Mouse (Mus musculus) testis, postnatal 14 days (tissue): ENCODE results near the gene Traf3ip3.

ENCODE experiments used
- DNase-seq: peaks from one replicate; pipeline ENCODE4 v3.0.0; 2021; ENCODE audit warnings: low spot score

Traf3ip3 gene

DNA sequence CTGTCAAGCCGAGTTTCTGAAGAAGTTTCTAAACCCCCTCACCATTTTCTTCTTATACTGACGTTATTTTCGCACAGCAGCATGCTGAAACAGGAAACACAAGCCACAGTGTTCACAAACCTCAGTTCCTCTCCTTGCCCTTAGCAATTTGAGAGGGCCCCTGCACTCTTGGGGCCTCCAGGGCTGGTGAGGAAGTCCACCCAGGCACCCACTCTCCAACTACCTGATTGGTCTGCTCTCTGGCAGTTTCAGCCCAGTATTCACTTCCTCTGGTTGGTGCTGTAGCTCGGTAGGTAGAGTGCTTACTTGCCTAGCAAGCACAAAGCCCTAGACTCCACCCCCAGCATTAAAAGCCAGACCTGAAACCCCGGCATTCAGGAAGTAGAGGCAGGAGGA, at the start of gene Traf3ip3:
Gene Traf3ip3 (minus strand): TSS at position 321 of the 396 bp plus-strand sequence.
- DNase-seq = no peak

DNA sequence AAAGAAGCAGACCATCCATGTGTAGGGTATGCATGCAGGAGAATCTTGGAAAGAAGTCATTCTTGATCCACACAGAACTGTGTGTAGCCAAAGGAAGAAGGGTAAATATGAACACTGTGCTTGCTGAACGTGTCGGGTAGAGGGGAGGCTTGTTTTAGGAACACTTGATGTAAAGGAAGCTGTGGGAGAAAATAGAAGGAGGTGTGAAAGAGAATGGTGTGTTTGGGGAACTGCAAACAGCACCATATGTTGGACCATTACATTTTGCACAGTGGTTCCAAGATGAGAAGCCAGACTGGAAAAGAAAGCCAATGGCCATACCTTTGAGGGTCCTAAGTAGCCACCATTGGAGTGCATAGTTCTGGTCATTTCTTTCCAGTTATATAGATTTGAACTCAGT, 48.5 kb upstream of the Traf3ip3 start:
- DNase-seq = no peak

GRCm38 (mm10) chr1:193244235-193244634, 42.7 kb upstream of the Traf3ip3 start:
- DNase-seq = no peak

DNA sequence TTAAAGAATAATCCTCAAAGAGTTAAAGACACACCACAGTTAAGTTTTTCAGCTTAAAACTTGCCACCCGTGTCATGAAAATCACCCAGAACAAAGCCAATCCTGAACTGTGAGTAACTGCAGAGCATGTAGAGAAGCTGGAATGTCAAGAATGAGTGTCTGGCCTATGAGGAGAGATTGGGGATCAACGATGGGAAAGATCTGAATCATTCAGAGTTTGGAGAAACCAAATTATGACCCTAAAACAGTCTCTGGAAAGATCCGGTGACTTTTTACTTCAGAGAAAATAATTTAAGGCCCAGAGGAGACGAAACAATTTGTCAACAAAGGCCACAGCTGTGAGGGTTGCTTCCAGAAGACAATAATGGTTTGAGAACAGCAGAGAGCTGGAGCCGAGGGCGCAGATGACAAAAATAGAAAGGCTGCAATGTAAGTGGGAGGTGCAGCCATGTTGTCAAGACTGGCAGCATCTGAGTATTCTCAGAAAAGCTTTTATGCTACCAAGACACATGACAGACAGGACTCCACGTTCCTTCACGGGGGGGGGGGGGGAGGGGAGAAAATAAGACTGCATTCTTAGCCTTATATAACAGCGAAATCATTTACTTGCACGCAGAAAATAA, 42.2 kb upstream of the Traf3ip3 start:
- no peak for DNase-seq

- DNase-seq = no peak
Measured at GRCm38 (mm10) chr1:193242863-193243262, 41.4 kb upstream of the Traf3ip3 start.

- peak; percentile 35 for DNase-seq
Measured at GRCm38 (mm10) chr1:193242238-193242637, 40.7 kb upstream of the Traf3ip3 start.

DNA sequence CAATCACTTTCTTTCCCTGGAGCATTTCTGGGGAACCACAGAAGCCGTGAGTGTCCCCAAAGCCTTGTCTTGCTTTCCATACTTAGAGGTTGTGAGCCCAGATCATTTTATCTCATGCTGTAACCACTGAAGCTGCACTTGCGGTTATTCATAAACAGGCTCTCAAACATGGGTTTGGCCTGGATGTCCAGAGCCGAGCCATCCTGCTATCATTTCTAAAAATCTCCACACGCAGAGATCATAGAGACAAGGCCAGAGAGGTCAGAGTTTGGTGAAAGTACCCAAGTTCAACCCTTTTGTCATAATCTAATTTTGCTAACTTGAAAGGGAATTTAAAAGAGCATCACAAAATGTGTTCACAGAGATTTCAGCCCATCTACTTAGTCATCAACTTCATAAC, 39.9 kb upstream of the Traf3ip3 start:
- DNase-seq = no peak

DNA sequence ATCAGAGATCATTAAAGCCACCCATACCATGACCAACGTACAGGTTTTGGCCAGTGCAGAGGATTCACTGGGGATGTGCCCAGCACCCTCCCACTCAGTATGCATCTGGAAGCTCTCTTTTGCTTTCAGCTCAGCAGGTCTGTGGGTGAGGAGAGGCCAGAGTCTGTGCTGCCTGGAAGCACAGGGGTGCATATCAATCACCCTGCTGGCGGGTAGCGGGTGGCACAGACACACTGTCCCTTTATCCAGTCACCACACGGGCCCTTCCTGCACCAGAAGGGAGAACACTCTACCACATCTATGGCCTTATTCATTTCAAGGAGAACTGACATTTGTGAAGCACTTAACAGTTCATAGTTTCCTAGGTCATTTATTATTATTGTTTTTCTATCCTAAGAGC, 36.9 kb upstream of the Traf3ip3 start:
- DNase-seq = no peak

- no peak for DNase-seq
Measured at GRCm38 (mm10) chr1:193234930-193235329, 33.4 kb upstream of the Traf3ip3 start.

- no peak for DNase-seq
Measured at GRCm38 (mm10) chr1:193234130-193234645, 32.7 kb upstream of the Traf3ip3 start.

GRCm38 (mm10) chr1:193232732-193233131, 31.2 kb upstream of the Traf3ip3 start:
- DNase-seq = no peak

DNA sequence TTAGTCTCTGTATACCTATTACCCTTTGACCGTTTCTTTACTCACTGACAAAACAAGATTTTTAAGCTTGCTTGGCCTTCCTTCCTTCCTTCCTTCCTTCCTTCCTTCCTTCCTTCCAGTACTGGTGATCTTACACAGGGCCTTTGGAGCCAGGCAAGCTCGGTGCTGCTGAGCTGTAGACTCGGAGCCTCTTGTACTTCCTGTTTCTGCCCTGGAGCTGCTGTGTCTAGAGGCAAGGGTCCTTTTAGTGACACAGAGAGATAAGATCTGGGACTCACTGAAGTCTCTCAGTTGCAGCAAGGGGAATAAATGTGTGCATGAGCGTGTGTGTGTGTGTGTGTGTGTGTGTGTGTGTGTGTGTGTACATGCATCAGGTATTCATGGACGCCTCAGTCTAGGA, 29.4 kb upstream of the Traf3ip3 start:
- no peak for DNase-seq

DNA sequence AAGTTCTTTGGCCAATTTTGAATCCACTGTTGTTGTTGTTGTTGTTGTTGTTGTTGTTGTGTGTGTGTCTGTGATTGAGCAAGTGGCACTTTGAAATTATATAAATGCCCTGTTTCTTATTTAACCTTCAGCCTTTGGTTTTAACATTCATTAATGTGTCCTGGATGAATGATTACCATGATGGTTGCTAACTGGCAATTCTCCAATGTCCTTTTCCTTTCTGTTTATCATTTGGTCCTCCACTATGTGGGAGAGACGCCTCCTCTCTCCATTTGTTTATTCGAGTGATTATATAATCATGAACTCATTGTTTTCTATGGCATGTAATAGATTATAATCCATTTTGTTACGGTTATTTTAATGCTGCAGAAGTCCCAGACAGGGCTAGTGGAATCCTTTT, 29.0 kb upstream of the Traf3ip3 start:
- no peak for DNase-seq

DNA sequence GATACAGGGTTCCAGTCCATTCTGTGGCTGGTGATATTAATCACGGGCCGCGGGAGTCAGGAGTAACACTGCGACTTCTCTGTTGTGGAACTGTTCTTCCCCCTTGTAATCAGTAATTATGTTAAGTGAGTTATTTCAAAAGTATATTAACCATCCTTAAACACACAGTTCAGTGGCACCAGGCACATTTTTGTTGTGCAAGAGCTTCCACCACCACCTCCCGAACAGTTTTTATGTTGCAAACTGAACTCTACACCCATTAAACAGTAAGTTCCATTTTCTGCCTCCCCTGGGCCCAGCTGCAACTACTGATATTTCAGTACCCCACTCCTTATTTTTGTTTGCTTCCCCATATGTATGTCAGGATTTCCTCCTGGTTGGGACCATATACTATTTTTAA, 28.1 kb upstream of the Traf3ip3 start:
- no peak for DNase-seq

- no peak for DNase-seq
Measured at GRCm38 (mm10) chr1:193227537-193227936, 26.0 kb upstream of the Traf3ip3 start.

GRCm38 (mm10) chr1:193226724-193227522, 25.4 kb upstream of the Traf3ip3 start:
- DNase-seq = no peak

DNA sequence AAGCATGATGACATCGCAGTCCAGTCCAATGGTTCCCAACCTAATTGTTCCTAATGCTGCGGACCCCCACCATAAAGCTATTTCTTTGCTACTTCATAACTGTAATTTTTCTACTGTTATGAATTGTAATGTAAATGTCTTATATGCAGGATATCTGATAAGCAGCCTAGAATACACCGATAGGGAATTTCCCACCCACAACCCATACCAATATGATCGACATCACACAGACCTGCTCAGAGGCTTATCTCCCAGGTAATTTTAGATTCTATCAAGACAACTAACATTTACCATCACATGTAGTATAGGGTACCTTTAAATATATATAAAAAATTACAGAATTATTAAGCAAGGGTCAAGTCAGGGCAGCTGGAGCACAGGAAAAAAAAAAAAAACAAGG, 24.6 kb upstream of the Traf3ip3 start:
- DNase-seq = no peak

DNA sequence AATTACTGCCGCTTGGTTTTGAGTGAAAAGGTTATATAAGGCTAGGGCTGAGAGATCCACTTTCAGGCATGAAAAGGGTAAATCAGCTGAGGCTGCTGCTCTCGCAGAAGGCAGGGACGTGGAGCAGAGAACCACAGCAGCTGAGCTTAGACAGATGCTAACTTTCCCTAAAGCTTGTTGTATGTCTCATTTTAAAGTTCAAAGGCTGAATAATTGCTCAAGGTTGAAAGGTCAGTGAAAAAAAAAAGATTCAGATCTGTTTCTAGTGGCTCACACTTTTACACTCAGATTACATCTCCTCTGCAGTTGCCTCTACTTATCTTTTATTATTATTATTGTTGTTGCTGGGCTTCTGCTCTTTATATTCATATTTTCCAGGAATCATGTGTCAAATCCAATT, 24.0 kb upstream of the Traf3ip3 start:
- no peak for DNase-seq

DNA sequence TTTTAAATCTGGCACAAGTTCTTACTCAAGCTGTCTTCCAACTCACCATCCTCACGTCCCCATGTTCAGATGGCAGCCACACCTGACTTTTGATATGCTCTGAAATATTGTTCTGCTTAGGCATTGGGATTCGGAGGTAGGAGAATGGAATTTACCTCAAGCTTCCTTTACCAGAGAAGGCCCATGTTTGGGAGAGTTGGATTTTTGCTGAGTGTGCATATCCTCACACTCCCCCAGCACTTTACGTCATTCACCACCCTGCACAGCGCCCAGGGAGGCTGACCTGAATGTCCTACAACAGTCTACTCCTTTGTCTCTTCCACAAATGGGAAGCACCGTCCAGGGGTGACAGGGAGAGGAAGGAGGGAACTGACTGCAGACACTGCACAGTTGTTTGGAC, 18.9 kb upstream of the Traf3ip3 start:
- DNase-seq = no peak

GRCm38 (mm10) chr1:193216000-193216399, 14.5 kb upstream of the Traf3ip3 start:
- DNase-seq = no peak

DNA sequence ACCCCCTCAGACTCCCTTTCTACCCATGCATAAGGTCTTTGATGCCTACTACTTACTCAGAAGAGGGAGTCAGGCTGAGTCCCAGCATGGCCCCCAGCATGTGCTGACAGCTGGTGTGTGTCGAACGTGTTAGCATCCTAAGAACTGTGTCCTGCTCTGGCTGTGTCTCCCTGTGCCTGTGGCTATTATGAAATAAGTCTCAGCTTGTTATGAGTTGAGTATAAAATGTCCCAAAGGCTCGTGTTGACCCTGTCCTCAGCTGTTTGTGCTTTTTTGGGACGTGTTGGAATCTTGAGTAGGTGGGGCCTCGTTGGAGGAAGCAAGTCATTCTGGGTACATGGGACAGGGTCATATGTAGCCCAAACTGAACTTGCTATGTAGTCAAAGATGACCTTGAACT, 12.6 kb upstream of the Traf3ip3 start:
- DNase-seq = no peak

DNA sequence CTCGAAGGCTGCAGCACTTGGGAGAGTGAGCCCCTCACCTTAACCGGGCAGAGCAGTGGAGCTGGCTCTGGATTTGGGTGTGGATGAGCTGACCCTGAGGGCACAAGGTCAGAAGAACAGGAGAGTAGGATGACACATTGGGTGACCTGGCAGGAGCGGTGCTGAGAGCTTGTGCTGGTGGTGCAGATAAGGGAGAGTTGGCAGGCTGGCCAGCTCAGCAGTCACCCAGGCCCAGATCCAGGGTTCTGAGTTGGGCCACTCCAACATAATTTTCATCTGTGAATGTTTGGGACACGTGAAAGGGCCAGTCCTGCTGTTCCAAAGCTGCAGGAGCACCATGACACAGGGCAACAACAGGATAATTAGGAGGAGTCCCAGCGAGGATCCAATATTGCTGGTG, 9.9 kb upstream of the Traf3ip3 start:
- DNase-seq = no peak

DNA sequence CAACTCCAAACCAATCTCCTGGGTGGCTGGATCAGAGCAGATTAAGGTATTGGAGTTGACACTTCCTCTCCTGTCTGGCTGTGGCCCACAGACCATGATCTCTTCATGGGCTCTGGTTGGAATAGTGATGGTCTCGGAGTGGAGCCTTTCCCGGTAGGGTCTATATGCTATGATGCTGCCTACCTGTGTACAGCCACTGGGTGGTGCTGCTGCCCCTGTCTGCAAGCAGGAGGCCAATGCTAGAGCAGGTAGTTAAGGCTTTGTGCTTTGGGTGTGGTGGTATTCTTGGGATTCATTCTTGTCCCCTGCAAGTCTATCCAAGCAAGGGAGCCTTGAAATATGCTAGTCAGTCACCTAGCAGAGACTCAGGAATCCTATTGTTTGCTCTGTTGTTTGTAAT, 6.7 kb upstream of the Traf3ip3 start:
- DNase-seq = no peak

DNA sequence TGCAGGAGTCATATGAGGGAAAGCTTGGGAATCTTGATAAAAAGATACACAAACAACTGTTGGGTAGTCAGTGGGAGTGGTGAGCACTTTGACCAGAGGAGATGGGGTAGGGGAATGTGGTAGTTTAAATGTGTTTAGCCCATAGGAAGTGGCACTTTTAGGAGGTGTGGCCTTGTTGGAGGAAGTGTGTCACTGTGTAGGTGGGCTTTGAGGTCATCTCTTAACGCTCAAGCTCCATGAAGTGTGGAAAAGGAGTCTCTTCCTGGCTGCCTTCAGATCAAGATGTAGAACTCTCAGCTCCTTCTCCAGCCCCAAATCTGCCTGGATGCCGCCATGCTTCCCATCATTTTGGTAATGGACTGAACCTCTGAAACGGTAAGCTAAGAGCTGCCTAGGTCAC, 6.0 kb upstream of the Traf3ip3 start, which contains the start of gene Lamb3:
Gene Lamb3 (plus strand): TSS at position 197 of the 400 bp plus-strand sequence.
- no peak for DNase-seq
